Mouse (Mus musculus) lung, adult 2 months (tissue): ENCODE data around the gene Dnah10.

ENCODE experiments used
- CTCF ChIP-seq: fragments of 200-500 bp; IDR thresholded peaks from 2 replicates; pipeline ENCODE4 v1.5.1; 2011; ENCODE audit warnings: mild to moderate bottlenecking, low read length, control low read depth; ENCODE audit not compliant: insufficient read depth
- POLR2A ChIP-seq: fragments of 200-500 bp; IDR thresholded peaks from 2 replicates; pipeline ENCODE4 v1.6.1; 2011; ENCODE audit warnings: low read depth, mild to moderate bottlenecking, control low read depth, low read length, borderline replicate concordance; ENCODE audit errors: extremely low read depth

DNA sequence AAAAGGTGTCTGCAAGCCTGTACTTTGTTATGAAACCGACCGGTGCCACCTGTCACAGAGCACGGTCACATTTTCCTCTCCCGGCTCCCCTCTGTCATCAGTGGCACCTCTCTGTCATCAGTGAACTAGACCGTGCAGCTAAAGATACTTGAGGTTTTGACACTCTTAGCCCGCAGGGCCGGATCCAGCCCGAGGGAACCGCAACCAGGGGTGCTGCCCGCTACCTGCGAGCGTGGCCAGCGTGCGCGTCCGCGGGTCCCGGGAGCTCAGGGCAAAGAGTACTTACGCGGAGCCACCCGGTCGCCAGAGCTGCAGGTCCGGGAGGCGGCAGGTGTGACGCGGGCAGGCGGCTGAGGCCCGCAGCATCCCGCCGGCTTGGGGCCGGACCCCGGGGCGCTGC is 136.6 kb downstream of the Dnah10 start:
- TF ChIP-seq CTCF (no peak), POLR2A (no peak)
